Mouse (Mus musculus): Measurements from ENCODE around the gene Fgd6.

Fgd6 gene

DNA sequence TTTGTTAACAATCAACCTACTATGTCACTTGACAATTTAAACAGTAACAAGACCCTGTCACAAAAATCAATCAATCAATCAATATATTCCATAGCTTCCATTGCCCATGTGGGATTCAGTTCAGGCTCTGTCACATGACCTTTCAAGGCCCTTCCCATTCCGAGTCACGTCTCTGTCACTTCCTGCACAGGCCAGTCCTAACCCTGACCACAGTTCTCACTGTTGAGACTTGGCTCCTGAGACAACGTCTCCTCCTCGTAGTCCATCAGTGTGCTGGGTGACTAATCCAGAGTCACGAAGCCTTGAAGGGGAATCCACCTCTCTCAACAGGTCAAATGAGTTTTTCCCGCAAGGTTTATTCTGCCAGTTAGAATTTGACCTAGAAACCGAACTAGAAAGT, 138.9 kb downstream of the Fgd6 start:
- no peak for DNase-seq (ENCODE audit: low spot score in 2 of 2)

- DNase-seq (ENCODE audit: low spot score in 2 of 2), result no peak
Measured at GRCm38 (mm10) chr10:94183199-94183598, 147.4 kb downstream of the Fgd6 start.

All from frontal cortex, postnatal 14 days (tissue).